Mouse (Mus musculus): ENCODE data around the gene Scn11a. TPM values are rescaled to one million over a fixed set of nuclear protein-coding genes. Genes with fewer than 3 reads are reported as not detected.

Scn11a gene
- total RNA-seq, 2 experiments from 2014 or later = not detected

DNA sequence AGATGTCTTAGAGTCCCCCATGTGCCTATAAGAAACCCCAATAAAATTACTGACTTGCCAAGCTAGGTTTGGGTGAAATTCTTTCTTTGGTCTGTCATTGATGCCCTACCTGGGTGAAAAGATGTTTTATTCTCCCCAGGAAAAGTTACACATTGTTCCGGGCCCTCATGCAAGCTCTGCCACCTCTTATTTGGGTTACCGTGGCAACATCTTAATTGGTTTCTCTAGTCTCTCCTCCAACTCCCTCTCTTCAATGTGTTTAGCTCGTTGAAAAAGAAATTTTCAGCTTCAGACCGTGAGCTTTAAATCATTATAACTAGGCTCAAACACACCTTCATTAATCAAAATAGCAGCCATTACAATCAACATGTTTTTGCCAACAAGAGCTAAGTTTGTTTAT lies 28.5 kb downstream of the Scn11a start:
- DNase-seq (ENCODE audit: extremely low spot score in 1 of 2, low spot score in 1 of 2) = no peak

DNA sequence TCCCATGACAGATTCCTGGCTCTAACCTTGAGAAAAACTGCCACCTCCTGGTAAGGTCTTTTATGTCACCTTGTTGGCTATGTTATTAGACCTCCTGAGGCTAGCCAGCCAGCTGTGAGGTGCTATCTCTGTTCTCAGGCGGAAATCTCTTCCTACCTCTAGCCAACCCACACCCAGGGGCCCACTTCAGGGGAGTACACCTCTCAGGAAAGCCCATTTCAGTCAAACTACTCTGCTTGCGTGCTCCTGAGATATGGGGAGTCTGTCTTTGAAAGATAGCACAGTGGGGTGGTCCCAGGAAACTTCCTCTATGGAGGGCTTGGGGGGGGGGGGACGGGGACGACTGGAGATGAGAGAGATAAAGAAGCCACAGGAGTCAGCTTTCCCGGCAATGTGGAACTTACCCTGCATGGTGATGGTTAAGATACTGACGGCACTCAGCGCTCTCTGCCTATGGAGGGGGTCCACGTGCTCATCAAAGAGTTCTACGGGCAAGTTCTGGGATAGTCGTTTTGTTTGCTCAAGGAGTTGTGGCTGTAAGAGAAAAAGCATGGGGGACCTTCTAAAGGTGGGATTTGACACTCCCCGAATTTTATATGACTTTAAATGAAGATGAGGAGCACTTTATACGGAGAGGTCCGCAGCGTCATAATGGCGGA lies 29.9 kb downstream of the Scn11a start:
- DNase-seq (ENCODE audit: extremely low spot score in 1 of 2, low spot score in 1 of 2) = no peak

DNA sequence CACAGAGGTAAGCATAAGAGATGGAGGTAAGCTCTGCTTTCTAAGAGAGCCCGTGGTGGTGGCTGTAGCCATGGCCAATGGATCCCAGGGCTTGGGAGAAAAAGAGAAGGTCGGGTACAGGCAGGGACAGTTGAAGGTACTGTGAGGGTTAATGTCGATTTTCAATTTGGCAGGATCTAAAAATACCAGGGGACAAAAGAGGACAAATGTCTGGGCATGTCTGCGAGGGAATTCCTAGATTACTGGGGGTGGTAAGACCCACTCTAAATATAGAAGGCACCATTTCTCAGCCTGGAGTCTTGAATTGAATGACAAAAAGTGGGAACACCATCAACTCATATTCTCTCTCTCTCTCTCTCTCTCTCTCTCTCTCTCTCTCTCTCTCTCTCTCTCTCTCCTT lies 30.8 kb downstream of the Scn11a start:
- DNase-seq (ENCODE audit: extremely low spot score in 1 of 2, low spot score in 1 of 2) = no peak

DNA sequence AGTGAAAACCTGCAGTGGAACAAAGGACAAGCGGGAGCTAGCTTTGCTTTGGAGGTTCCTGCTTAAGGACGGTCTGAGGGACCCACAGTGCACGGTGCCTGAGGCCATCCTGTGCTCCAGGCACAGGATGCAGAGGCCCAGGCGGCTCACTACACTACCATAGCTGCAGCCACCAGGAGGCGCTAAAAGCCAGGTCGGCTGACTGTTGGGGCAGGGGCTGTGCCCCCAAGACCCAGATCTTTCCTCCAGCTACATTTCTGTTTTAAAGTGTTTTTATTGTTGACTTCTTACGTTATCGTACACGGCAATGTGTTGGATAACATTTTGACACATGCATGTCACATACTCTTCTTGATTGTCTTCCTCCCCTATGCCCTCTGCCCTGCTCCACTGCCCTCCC lies 32.8 kb downstream of the Scn11a start:
- DNase-seq (ENCODE audit: extremely low spot score in 1 of 2, low spot score in 1 of 2) = peak in 1 of 2 experiments; percentile 11

DNA sequence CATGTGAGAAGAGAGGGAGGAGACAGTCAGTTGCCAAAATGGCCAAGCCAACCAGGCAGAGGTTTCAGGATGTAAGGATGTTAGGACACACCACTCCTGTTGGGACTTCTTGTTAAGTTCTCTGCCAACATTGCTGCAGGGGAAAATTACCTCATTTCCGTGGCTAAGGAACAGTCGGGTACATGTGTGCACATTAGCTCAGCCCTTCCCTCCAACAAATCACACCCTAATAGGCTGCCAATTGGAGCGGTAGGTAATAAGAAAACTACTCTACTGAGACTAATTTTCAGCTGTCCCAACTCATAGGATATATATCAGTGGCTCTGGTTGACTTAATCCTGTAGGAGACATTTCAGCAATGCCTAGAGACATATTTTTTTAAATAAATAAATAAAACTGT lies 44.4 kb downstream of the Scn11a start:
- no peak for DNase-seq (ENCODE audit: extremely low spot score in 1 of 2, low spot score in 1 of 2)

DNA sequence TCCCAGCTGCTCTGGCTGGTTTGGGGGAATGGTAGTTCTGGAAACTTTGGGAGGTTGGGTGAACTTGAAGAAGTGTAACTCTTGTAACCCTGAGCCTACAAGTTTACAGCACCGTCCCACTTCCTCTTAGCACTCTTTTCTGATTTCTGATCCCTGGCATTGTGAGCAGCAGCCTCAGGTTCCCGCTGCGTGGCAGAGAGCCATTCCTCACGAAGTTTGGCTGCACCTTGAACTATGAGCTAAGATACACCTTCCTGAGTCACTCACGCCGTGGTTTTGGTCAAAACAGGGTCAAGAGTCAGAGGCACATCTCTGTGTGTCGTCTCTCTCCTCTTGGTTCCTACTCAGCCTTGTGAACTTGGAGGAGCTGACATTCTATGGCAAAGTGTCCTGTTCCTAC lies 48.6 kb downstream of the Scn11a start:
- DNase-seq (ENCODE audit: extremely low spot score in 1 of 2, low spot score in 1 of 2) = no peak

DNA sequence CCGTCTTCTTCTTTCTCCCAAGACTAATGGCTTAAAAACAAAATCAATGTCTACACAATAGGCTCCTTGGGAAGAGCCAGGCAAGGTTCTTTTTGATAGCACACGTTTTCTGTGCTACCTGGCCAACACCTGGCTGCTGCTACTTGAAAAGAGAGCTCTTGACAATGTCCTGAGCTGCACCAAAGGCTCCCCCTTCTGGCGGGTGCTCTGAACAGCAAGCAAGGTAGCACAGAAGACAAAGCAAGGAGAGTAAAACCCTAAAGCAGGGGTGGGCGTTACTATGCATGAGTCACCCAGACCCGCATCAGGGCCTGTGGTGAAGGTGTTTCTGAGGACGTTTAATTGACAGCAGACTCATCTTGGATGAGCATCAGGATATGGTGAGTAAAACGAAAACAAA lies 56.7 kb downstream of the Scn11a start:
- DNase-seq (ENCODE audit: extremely low spot score in 1 of 2, low spot score in 1 of 2) = peak in 1 of 2 experiments; percentile 21

DNA sequence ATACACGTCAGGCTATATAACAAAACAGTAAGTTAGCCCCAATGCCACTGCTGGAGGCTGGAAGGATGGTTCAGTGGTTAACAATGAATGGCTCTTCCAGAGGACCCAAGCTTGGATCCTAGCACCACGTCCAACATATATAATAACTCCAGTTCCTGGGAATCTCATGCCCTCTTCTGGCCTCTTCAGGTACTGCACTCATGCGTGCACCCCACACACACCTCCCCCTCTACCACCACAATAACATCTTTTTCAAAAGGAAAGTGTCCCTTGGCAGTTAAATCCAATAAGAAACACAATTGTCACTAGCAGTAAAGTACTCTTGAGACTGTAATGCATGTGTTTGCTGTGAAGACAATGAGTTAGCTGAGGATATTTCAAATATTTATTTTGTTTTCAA lies 65.0 kb downstream of the Scn11a start:
- no peak for DNase-seq (ENCODE audit: extremely low spot score in 1 of 2, low spot score in 1 of 2)

DNA sequence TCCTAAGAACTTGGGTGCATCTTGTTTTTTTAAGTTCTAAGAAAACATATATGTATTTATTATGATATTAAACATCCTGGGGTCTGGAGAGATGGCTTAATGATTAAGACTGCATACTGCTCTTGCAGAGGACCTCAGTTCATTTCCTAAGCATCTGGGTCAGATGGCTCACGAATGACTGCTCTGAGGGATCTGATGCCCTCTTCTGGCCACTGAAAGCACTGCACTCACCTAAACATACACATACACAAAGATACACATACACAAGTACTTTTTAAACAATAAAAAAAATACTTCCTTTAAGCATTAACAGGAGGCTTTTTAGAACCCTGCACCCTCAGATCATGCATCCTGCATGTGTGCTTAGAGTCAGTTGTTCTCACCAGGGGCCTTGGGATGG lies 65.8 kb downstream of the Scn11a start:
- DNase-seq (ENCODE audit: extremely low spot score in 1 of 2, low spot score in 1 of 2) = no peak

DNA sequence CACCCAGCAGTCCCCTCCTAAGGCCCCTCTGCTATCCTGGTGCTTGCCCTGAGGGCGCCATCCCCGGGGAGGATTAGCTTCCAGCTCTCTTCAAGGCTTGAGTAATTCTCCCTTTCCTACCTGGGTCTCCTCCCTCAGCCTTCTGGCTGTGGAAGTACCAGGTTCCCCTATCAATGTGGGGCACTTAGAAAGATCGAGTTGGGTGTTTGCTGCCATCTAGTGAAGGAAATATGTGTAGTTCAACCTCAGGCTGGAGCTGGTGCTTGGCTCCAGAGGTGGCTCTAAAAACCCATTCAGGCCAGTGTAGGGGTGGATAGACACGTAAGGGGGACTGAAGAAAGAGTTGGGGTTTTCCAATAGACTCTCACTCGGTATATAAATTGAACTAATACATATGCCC lies 73.7 kb downstream of the Scn11a start:
- peak in 1 of 2 experiments; percentile 14 for DNase-seq (ENCODE audit: extremely low spot score in 1 of 2, low spot score in 1 of 2)

DNA sequence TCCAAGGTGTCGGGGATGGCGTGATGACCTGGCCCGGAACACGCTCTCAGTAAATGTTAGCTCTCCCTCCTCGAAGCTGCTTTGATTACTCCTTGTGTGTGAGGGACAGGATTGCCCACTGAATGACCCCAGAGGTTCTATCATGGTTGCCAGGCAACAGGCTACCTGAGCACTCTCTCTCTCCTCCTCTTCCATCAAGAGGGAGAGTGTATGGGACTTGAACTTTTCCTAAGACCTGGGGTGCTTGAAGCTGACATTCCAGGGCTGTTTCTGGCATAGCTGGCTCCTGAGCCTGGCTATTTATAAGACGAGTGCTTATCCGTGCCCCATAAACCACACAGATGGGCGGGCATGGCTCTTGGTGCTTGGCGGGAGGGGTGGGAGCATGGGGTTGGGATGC lies 76.1 kb downstream of the Scn11a start:
- no peak for DNase-seq (ENCODE audit: extremely low spot score in 1 of 2, low spot score in 1 of 2)

DNA sequence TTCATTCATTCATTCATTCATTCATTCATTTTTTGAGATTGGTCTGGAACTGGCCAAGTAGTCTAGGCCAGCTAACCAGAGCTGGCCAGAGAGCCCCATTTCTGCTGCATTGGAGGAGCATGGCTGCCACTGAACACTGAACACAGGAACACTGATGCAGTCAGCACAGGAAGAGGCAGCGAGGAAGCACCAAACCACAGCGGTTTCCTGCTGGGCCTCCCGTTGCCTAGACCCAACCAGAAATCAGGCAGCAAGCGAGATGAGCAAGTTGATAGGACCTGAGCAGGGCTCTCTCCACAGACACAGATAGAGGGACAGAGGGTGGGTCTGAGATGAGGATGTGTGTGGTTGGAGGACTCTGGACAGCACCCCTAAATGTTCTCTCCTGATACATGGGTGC lies 81.4 kb downstream of the Scn11a start:
- DNase-seq (ENCODE audit: extremely low spot score in 1 of 2, low spot score in 1 of 2) = no peak

DNA sequence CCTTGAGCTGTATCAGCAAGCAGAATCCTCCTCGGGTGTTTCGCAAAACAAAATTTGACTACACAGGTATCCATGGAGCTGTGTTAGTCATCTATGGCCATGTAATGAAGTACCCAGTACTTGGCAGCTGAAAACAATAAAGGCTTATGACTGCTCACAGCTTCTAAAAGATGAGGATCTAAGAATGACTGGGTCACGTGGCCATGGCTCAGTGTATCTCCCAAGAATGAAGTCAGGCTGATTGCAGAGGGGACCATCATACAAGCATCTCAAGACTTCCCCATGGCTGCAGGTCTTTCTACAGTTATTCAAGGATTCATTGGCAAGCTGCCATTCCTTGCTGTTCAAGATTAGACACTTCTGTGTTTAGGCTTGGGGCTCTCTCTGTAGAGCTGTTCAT lies 81.9 kb downstream of the Scn11a start:
- no peak for DNase-seq (ENCODE audit: extremely low spot score in 1 of 2, low spot score in 1 of 2)

DNA sequence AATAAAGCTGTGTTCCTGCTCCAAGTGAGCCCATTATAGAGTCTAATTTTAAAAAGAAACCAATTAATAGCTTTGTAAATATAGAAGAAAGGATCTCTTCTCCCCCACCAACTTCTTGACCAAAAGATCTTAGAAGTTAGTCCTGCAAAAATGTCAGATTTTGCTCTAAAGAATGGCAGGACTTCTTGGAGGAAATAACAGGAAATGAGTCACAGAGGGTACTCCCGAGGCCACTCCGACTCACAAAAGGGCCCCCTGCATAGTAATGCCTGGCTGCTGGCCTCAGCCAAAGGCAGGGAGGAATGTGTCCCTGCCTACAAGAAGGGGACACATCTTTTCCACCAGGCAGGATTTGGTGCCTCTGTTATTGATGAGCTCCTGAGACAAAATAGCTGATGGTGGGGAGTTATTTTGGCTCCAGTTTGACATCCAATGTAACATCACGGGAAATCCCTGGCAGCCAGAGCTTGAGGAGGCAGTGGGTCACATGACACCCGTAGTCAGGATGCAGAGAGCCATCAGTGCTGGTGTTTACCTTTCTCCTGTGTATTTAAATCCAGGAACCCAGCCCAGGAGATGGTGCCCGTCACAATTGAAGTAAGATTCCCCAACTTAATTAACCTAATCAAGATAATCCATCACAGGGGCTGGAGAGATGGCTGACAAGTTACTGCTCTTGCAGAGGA lies 84.0 kb downstream of the Scn11a start:
- no peak for DNase-seq (ENCODE audit: extremely low spot score in 1 of 2, low spot score in 1 of 2)

DNA sequence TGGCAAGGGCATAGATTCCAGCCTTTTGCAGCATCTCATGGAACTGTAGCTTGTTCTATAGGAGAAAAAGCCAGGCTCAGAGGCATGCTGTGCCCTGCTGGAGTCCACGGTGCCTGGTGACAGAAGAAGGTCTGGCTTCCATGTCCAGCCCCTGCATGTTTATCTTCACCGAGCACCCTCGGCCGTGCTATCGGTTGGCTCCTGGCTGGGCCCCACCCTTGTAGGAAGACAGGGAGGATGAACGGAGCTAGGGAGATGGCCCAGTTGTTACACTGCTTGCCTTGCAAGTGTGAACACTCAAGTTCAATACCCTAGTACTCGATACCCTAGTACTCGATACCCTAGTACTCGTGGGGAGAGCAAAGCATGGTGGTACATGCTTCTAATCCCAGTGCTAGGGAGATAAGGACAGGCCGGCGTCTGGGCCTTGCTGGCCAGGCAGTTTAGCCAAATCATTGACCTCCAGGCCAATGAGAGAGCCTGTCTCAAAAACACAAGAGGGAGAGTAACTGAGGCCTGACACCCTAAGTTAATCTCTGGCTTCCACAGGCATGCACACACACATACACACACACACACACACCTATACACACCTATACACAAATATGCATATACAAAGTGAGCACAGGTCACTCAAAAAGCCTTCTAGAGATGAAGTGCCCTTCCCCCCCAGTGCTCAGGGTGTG lies 96.7 kb downstream of the Scn11a start:
- no peak for DNase-seq (ENCODE audit: extremely low spot score in 1 of 2, low spot score in 1 of 2)

DNA sequence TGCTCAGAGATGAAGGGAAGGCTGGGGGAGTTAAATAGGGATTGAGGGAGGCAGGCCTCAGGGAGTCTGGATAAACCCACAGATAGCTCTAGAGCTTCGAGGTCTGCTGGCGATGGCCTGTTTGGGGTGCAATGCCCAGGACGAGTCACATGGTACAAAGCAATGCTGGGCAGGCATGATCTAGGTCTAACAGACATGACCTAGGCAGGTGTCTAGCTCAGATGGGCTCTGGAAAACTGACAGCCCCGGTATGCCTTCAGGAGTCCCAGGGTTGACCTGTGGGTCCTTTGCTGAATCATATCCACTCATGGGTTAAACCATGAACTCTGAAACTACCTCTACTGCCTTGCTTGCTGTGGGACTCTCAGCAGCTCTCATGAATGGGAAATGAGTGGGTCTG lies 98.3 kb downstream of the Scn11a start:
- DNase-seq (ENCODE audit: extremely low spot score in 1 of 2, low spot score in 1 of 2) = no peak

DNA sequence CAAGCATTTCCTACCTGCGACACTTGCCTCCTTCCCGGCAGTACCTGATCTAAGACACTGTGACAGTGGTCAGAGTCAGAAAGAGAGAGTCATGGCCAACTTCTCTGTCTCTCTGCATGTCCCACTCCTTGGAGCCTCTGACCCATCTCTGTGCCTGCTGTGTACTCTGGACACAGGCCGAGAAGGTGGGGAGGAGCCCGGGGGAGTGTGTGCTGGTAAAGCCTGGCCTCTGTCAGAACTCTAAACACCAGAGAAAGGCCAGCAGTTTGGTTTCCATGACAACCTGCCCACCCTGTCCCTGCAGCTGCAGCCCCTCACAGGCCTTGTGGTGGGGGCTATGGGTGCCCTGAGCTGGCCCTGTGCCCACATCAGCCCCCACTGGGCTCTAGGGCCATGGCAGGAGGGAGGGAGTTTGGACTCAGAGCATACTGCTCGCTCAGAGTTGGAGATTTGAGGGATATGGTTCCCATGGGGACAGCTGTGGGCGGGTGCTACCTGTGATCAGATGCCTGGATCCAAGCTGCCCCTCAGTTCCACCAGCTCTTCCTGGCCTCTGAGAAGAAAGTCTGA lies 99.9 kb downstream of the Scn11a start:
- DNase-seq (ENCODE audit: extremely low spot score in 1 of 2, low spot score in 1 of 2) = no peak

DNA sequence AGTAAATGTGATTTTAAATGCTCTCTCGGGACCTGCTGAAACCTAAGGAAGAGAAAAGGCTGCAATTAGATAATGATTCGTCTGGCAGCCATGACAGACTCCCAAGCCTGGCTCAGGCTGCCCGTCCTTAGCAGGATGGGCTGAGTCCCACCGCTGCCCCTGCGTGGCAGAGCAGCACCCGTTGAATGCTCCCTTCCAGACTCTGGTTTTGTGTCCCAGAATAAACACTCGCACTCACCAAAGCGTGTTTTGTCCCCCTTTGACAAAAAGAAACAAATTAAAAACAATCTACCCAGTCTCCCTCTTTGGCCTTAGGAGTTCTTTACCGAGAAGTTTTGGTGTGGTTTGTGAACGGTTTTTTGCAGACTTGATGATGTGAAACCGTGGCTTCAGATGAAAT lies 106.0 kb downstream of the Scn11a start, which contains the start of gene Scn10a:
Scn10a (minus strand) TSS at position 101 of the 400 bp plus-strand sequence.
- no peak for DNase-seq (ENCODE audit: extremely low spot score in 1 of 2, low spot score in 1 of 2)

DNA sequence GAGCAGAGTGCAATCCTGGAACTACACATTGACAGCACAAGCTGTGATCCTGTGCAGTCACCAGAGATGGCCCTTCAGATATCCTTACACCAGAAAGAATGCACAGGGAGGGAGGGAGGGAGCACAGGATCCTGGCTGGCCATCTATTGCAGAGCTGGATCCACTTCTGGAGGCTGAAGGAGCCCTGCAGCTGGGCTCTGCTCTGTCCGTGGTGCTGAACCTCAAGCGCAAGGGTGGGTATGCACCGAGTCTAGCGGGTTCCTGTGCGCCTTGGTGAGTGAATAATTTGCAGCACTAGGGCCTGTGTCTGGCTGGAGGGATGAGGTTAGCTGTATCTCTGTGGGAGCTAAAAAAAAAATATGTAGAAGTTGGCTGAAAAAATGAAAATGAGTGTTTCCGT lies 118.6 kb downstream of the Scn11a start:
- DNase-seq (ENCODE audit: extremely low spot score in 1 of 2, low spot score in 1 of 2) = peak in 1 of 2 experiments; percentile 50
